Mouse (Mus musculus) T-helper 2 cell (primary cell): ENCODE measurements around the gene Hnf1b.

Experiments used
- in situ Hi-C: fragments of 300-600 bp; cut with MboI, MseI; formaldehyde crosslinking; loops from one replicate; pipeline ENCODE4 v1.15.1; 2025; ENCODE audit warnings: high pct_unique_total_duplicates

The Hnf1b gene

GRCm38 (mm10) chr11:83849529-83850335 lies at the start of gene Hnf1b:
Gene Hnf1b (plus strand): TSS chr11:83850063.
- in situ Hi-C loops = loop anchor here (10.0 kb wide), 1 partner anchor 1855 kb away; no protein-coding TSS in a partner anchor

- in situ Hi-C loops = loop anchor here (10.0 kb wide), 1 partner anchor 113 kb away; no protein-coding TSS in a partner anchor
Measured at GRCm38 (mm10) chr11:83802166-83802565, 47.7 kb upstream of the Hnf1b start.

GRCm38 (mm10) chr11:83802581-83802980 lies 47.3 kb upstream of the Hnf1b start:
- in situ Hi-C loops = loop anchor here (10.0 kb wide), 1 partner anchor 112 kb away; no protein-coding TSS in a partner anchor

DNA sequence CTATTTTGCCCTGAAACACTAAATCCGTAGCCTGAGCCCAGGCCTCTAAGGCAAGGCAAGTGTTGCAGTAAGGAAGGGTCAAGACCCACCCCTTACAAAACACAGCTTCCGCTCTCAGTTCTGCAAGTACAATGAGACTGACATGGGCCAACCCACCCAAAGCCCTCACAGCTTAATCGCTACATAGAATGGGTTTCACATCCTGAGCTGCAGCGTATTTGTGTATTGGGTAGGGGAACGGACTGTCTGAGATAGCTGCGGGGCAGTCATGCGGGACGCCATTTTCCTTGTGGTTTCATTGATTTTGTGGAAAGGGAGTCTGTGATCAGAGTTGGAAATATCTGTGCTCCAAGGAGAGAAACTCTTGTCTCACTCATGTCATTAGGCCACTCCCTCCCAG lies 39.4 kb upstream of the Hnf1b start:
- in situ Hi-C loops = no loop called here

GRCm38 (mm10) chr11:83815191-83815590 lies 34.7 kb upstream of the Hnf1b start:
- in situ Hi-C loops = no loop called here

- in situ Hi-C loops = no loop called here
Measured at GRCm38 (mm10) chr11:83815628-83816027, 34.2 kb upstream of the Hnf1b start.

- in situ Hi-C loops = no loop called here
Measured at GRCm38 (mm10) chr11:83817048-83817447, 32.8 kb upstream of the Hnf1b start.

- in situ Hi-C loops = no loop called here
Measured at GRCm38 (mm10) chr11:83817994-83818393, 31.9 kb upstream of the Hnf1b start.

- in situ Hi-C loops = no loop called here
Measured at GRCm38 (mm10) chr11:83818591-83819127, 31.2 kb upstream of the Hnf1b start.

DNA sequence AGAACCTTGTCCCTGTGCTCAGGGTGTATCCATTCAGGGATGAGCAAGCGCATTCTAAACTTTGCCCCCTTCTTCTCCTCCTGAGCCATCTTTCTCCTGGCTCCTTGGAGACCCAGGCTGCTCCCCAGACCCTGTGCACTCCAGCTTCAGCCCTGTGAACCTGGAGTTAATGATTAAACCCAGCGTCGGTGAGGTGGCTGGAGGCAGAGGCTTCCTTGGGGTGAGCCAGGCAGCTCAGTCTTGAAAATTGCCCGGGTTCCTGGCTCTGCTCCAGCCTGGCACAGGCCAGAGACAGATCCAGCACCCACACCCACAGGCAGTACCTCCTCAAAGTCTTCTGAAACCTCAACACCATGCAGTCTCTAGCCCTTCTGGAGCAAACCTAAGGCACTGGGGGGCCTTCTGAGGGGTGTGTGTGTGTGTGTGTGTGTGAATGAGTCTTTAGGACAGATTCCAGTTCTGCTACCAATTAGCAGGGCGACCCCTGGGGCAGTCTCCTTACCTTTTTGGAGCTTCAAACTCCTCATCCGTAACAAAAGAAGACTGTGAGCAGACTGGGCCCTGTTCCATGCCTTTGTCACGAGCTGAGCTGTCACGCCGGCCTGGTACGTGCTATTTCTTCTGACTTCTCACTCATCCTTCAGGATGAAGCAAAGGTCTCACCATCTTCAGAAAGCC lies 29.9 kb upstream of the Hnf1b start:
- in situ Hi-C loops = no loop called here

GRCm38 (mm10) chr11:83826142-83826541 lies 23.7 kb upstream of the Hnf1b start:
- in situ Hi-C loops = no loop called here

GRCm38 (mm10) chr11:83828553-83829142 lies 21.2 kb upstream of the Hnf1b start:
- in situ Hi-C loops = no loop called here

- in situ Hi-C loops = no loop called here
Measured at GRCm38 (mm10) chr11:83832389-83832788, 17.5 kb upstream of the Hnf1b start.

DNA sequence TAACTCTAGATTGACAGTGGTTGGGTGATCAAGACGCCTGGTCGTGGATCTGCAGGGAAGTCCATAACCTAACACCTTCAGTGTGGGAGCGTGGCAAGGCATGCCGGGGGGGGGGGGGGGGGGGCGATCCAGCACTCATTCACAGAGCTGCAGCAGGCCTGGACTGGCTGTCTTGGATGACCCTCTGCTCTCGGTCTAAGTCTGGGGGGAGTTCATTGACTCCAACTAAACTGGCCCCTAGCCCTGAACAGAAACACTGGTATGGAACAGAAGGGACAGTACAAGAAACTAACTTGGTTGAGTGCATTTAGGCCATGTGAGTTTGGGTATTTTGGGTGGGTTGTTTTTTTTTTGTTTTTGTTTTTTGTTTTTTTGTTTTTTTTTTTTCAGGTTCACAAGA lies 16.3 kb upstream of the Hnf1b start:
- in situ Hi-C loops = no loop called here

DNA sequence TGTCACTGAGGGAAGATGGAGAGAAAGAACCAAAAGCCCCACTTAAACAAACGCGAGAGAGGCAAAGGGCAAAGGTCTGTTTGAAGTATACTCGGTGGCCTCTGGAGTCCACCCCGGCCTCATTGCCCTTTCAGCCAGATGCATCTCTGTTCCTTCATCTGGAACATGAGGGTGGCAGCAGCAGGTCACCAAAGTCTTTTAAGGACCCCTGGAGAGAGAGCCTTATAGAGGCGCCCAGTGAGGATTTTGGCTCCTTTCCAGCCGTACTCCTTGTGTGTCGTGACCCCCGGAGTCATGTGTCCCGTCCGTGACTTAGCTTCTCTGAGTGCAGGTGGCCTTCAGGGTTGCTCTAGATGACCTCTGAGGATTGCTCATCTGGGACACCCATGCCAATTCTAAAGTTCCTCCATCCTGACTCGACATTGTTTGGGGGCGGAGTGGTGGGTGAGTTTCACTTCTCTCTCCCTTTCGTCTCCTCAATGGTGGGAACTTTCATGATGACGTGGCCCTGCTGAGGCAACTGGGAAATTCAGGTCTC lies 15.8 kb upstream of the Hnf1b start:
- in situ Hi-C loops = no loop called here

- in situ Hi-C loops = no loop called here
Measured at GRCm38 (mm10) chr11:83839451-83839850, 10.4 kb upstream of the Hnf1b start.

DNA sequence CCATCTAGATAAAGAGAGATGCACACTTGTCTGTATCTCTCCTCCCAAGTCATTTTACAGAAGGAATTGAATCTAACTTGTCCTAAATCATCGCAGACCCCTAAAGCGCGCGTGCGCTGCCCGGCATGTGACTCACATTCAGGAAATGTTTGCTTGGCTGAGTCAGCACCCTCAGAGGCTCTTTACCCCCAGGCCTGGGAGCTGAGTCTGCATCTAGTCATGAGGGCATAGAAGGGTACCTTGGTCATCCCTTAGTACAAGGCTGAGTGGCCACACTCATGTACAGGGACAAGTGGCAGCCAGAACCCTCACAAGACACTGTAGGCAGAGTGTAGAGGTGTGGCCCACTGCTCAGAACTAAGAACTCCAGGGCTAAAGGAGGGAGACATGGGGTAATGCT lies 6.3 kb upstream of the Hnf1b start:
- in situ Hi-C loops = loop anchor here (10.0 kb wide), 1 partner anchor 1861 kb away; no protein-coding TSS in a partner anchor

- in situ Hi-C loops = no loop called here
Measured at GRCm38 (mm10) chr11:83850586-83851272, 866 bp downstream of the Hnf1b start.

DNA sequence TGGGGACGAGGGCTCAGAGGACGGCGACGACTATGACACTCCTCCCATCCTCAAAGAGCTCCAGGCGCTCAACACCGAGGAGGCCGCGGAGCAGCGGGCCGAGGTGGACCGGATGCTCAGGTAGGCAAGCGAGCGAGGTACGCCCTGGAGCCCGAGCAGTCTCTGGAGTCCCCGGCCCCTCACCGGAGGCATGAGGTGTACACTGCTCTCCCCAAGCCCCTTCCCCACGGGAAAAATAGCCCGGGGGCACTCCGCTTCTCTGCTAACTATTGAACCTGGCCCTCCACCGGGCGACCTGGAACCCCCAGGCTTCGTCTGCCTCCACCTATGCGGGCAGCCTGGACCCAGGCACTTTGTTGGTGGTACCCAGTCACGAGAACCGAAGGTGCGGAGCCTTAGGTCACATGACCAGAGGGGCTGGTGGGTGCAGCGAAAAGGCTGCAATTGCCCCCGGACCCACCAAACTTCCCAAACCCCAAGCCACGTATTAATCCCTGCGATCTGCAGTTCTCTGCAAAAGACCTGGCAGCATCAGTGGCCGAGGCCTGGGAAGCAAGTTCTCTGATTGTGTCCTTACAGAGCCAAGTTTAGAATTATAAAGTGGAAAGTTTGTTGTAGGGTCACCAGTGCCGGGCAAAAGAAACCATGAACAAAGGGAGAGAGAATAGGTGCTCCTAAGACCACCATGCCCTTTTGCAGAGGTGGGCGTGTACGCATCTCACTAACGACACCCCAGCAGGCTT lies 1.6 kb downstream of the Hnf1b start:
- in situ Hi-C loops = no loop called here

GRCm38 (mm10) chr11:83852016-83852355 lies 2.1 kb downstream of the Hnf1b start:
- in situ Hi-C loops = no loop called here
